Mouse (Mus musculus): ENCODE results near the gene Sall4. TPM values are rescaled to one million over a fixed set of nuclear protein-coding genes. Genes with fewer than 3 reads are reported as not detected.

The Sall4 gene
- polyA plus RNA-seq, 1 experiment from 2014 or later, result not detected

- 71% methylated on average over 20 of the region's 20 CpGs for WGBS
- Histone ChIP-seq H3K4me3 (ENCODE audit: low read depth, low read length) (no peak overlapping the region), H3K27ac (ENCODE audit: low read length) (no peak overlapping the region), H3K9me3 (ENCODE audit: low read length) (no peaks in the 10 kb centered on the region), H3K36me3 (ENCODE audit: insufficient read depth, low read length) (no peaks in the 10 kb centered on the region), H3K4me2 (replicated peaks; ENCODE audit: low read depth, low read length) (no peak overlapping the region), H3K27me3 (replicated peaks; ENCODE audit: insufficient read depth, low read length) (no peaks in the 10 kb centered on the region), H3K9ac (replicated peaks; ENCODE audit: low read depth) (no peak overlapping the region), H3K4me1 (ENCODE audit: insufficient read depth, low read depth, low read length) (no peaks in the 10 kb centered on the region)
- DNase-seq (ENCODE audit: low spot score), result no peak
- no peak for ATAC-seq
- TF ChIP-seq CTCF (IDR thresholded peaks at IDR 0.05) (no peak), EP300 (IDR thresholded peaks at IDR 0.05) (no peak)
Measured at GRCm38 (mm10) chr2:168712199-168713176, 55.3 kb downstream of the Sall4 start.

GRCm38 (mm10) chr2:168710979-168711378 lies 56.8 kb downstream of the Sall4 start:
- Histone ChIP-seq H3K4me3 (ENCODE audit: low read depth, low read length) (no peak overlapping the region), H3K4me2 (replicated peaks; ENCODE audit: low read depth, low read length) (no peak overlapping the region), H3K4me1 (ENCODE audit: insufficient read depth, low read depth, low read length) (no peaks in the 10 kb centered on the region), H3K27ac (ENCODE audit: low read length) (no peak overlapping the region), H3K27me3 (replicated peaks; ENCODE audit: insufficient read depth, low read length) (no peaks in the 10 kb centered on the region), H3K36me3 (ENCODE audit: insufficient read depth, low read length) (no peaks in the 10 kb centered on the region), H3K9me3 (ENCODE audit: low read length) (no peaks in the 10 kb centered on the region), H3K9ac (replicated peaks; ENCODE audit: low read depth) (no peak overlapping the region)
- ATAC-seq (no peak), DNase-seq (ENCODE audit: low spot score) (no peak)
- TF ChIP-seq EP300 (IDR thresholded peaks at IDR 0.05) (no peak), CTCF (IDR thresholded peaks at IDR 0.05) (no peak)
- 74% methylated on average over 3 of the region's 3 CpGs for WGBS

GRCm38 (mm10) chr2:168707766-168708165 lies 60.0 kb downstream of the Sall4 start:
- TF ChIP-seq EP300 (IDR thresholded peaks at IDR 0.05) (no peak), CTCF (IDR thresholded peaks at IDR 0.05) (no peak)
- no peak overlapping the region for H3K4me2 ChIP-seq (replicated peaks; ENCODE audit: low read depth, low read length)
- no peaks in the 10 kb centered on the region for H3K27me3 ChIP-seq (replicated peaks; ENCODE audit: insufficient read depth, low read length)
- no peaks in the 10 kb centered on the region for H3K9me3 ChIP-seq (ENCODE audit: low read length)
- H3K4me1 ChIP-seq (ENCODE audit: insufficient read depth, low read depth, low read length), result no peaks in the 10 kb centered on the region
- WGBS, result 43% methylated on average over 9 of the region's 9 CpGs
- ATAC-seq (no peak), DNase-seq (ENCODE audit: low spot score) (no peak)
- H3K4me3 ChIP-seq (ENCODE audit: low read depth, low read length), result no peak overlapping the region
- no peak overlapping the region for H3K9ac ChIP-seq (replicated peaks; ENCODE audit: low read depth)
- no peak overlapping the region for H3K27ac ChIP-seq (ENCODE audit: low read length)
- H3K36me3 ChIP-seq (ENCODE audit: insufficient read depth, low read length), result no peaks in the 10 kb centered on the region

GRCm38 (mm10) chr2:168702266-168702665 lies 65.5 kb downstream of the Sall4 start:
- Histone ChIP-seq H3K9ac (replicated peaks; ENCODE audit: low read depth) (no peak overlapping the region), H3K27ac (ENCODE audit: low read length) (no peak overlapping the region), H3K27me3 (replicated peaks; ENCODE audit: insufficient read depth, low read length) (no peaks in the 10 kb centered on the region), H3K4me1 (ENCODE audit: insufficient read depth, low read depth, low read length) (no peaks in the 10 kb centered on the region), H3K36me3 (ENCODE audit: insufficient read depth, low read length) (no peaks in the 10 kb centered on the region), H3K4me2 (replicated peaks; ENCODE audit: low read depth, low read length) (no peak overlapping the region), H3K9me3 (ENCODE audit: low read length) (no peaks in the 10 kb centered on the region), H3K4me3 (ENCODE audit: low read depth, low read length) (no peak overlapping the region)
- DNase-seq (ENCODE audit: low spot score), result no peak
- TF ChIP-seq EP300 (IDR thresholded peaks at IDR 0.05) (no peak), CTCF (IDR thresholded peaks at IDR 0.05) (no peak)
- WGBS, result 59% methylated on average over 13 of the region's 13 CpGs
- no peak for ATAC-seq

Other genes with a start within 250 kb of the Sall4 start
- 0.72 and 0.96 TPM in 2 replicates for gene Nfatc2, start 166.3 kb downstream of the Sall4 start, polyA plus RNA-seq (2015; fragmentation: Nextera tagmentation; extraction: Ambion mirVana)
- gene Atp9a, start 25.5 kb downstream of the Sall4 start, polyA plus RNA-seq (2015; fragmentation: Nextera tagmentation; extraction: Ambion mirVana), result 19.5 and 21.1 TPM in 2 replicates
- gene Zfp64, start 187.6 kb upstream of the Sall4 start, polyA plus RNA-seq (2015; fragmentation: Nextera tagmentation; extraction: Ambion mirVana), result 14.0 and 15.8 TPM in 2 replicates